Mouse (Mus musculus): ENCODE data around the gene Calcb. TPM values are rescaled to one million over a fixed set of nuclear protein-coding genes. Genes with fewer than 3 reads are reported as not detected.

Gene Calcb
- polyA plus RNA-seq, 1 experiment from 2014 or later, result not detected

- H3K4me3 ChIP-seq (ENCODE audit: low read depth, low read length), result no peak overlapping the region
- no peak overlapping the region for H3K4me2 ChIP-seq (ENCODE audit: low read length)
- H3K27me3 ChIP-seq (replicated peaks; ENCODE audit: control insufficient read depth, insufficient read depth, low read length), result no peaks in the 10 kb centered on the region
- ATAC-seq, result no peak
- no peak overlapping the region for H3K27ac ChIP-seq (ENCODE audit: low read depth, low read length)
- no peak for DNase-seq (ENCODE audit: low spot score)
- H3K9me3 ChIP-seq (replicated peaks; ENCODE audit: control insufficient read depth, low read length), result no peaks in the 10 kb centered on the region
- H3K36me3 ChIP-seq (ENCODE audit: control insufficient read depth, insufficient read depth, low read length), result no peaks in the 10 kb centered on the region
- no peak overlapping the region for H3K9ac ChIP-seq (ENCODE audit: low read length)
- 91% methylated on average over 3 of the region's 3 CpGs for WGBS
- H3K4me1 ChIP-seq (ENCODE audit: control insufficient read depth, insufficient read depth, low read length), result no peaks in the 10 kb centered on the region
These were observed 48.1 kb downstream of the Calcb start for GRCm38 (mm10) chr7:114766523-114766922.

- no peaks in the 10 kb centered on the region for H3K9me3 ChIP-seq (replicated peaks; ENCODE audit: control insufficient read depth, low read length)
- no peak for ATAC-seq
- no peak overlapping the region for H3K27ac ChIP-seq (ENCODE audit: low read depth, low read length)
- no peaks in the 10 kb centered on the region for H3K4me1 ChIP-seq (ENCODE audit: control insufficient read depth, insufficient read depth, low read length)
- no peak overlapping the region for H3K9ac ChIP-seq (ENCODE audit: low read length)
- no peak overlapping the region for H3K4me2 ChIP-seq (ENCODE audit: low read length)
- no peak overlapping the region for H3K4me3 ChIP-seq (ENCODE audit: low read depth, low read length)
- 93% methylated on average over 5 of the region's 5 CpGs for WGBS
- no peaks in the 10 kb centered on the region for H3K27me3 ChIP-seq (replicated peaks; ENCODE audit: control insufficient read depth, insufficient read depth, low read length)
- H3K36me3 ChIP-seq (ENCODE audit: control insufficient read depth, insufficient read depth, low read length), result no peaks in the 10 kb centered on the region
- DNase-seq (ENCODE audit: low spot score), result no peak
These were observed 50.1 kb downstream of the Calcb start for GRCm38 (mm10) chr7:114768516-114768915.

- WGBS, result 92% methylated on average over 4 of the region's 4 CpGs
- no peaks in the 10 kb centered on the region for H3K4me1 ChIP-seq (ENCODE audit: control insufficient read depth, insufficient read depth, low read length)
- no peak for ATAC-seq
These were observed 50.6 kb downstream of the Calcb start for GRCm38 (mm10) chr7:114769041-114769440.

GRCm38 (mm10) chr7:114770586-114770985 lies 52.1 kb downstream of the Calcb start:
- Histone ChIP-seq H3K4me1 (ENCODE audit: control insufficient read depth, insufficient read depth, low read length) (no peaks in the 10 kb centered on the region), H3K4me2 (ENCODE audit: low read length) (no peak overlapping the region), H3K9me3 (replicated peaks; ENCODE audit: control insufficient read depth, low read length) (no peaks in the 10 kb centered on the region), H3K4me3 (ENCODE audit: low read depth, low read length) (no peak overlapping the region), H3K27me3 (replicated peaks; ENCODE audit: control insufficient read depth, insufficient read depth, low read length) (no peaks in the 10 kb centered on the region), H3K27ac (ENCODE audit: low read depth, low read length) (no peak overlapping the region), H3K9ac (ENCODE audit: low read length) (no peak overlapping the region), H3K36me3 (ENCODE audit: control insufficient read depth, insufficient read depth, low read length) (no peaks in the 10 kb centered on the region)
- no peak for ATAC-seq
- WGBS, result 89% methylated on average over 3 of the region's 3 CpGs
- no peak for DNase-seq (ENCODE audit: low spot score)

More at GRCm38 (mm10) chr7:114769041-114769440, 50.6 kb downstream of the Calcb start:
- Histone ChIP-seq H3K9ac (ENCODE audit: low read length) (no peak overlapping the region), H3K27ac (ENCODE audit: low read depth, low read length) (no peak overlapping the region), H3K4me3 (ENCODE audit: low read depth, low read length) (no peak overlapping the region), H3K9me3 (replicated peaks; ENCODE audit: control insufficient read depth, low read length) (no peaks in the 10 kb centered on the region), H3K27me3 (replicated peaks; ENCODE audit: control insufficient read depth, insufficient read depth, low read length) (no peaks in the 10 kb centered on the region), H3K4me2 (ENCODE audit: low read length) (no peak overlapping the region), H3K36me3 (ENCODE audit: control insufficient read depth, insufficient read depth, low read length) (no peaks in the 10 kb centered on the region)
- no peak for DNase-seq (ENCODE audit: low spot score)

GRCm38 (mm10) chr7:114771801-114772200 lies 53.4 kb downstream of the Calcb start:
- no peaks in the 10 kb centered on the region for H3K36me3 ChIP-seq (ENCODE audit: control insufficient read depth, insufficient read depth, low read length)
- ATAC-seq (no peak), DNase-seq (ENCODE audit: low spot score) (no peak)
- H3K27ac ChIP-seq (ENCODE audit: low read depth, low read length), result no peak overlapping the region
- H3K9me3 ChIP-seq (replicated peaks; ENCODE audit: control insufficient read depth, low read length), result no peaks in the 10 kb centered on the region
- H3K4me2 ChIP-seq (ENCODE audit: low read length), result no peak overlapping the region
- WGBS, result 84% methylated on average over 7 of the region's 7 CpGs
- no peak overlapping the region for H3K4me3 ChIP-seq (ENCODE audit: low read depth, low read length)
- H3K27me3 ChIP-seq (replicated peaks; ENCODE audit: control insufficient read depth, insufficient read depth, low read length), result no peaks in the 10 kb centered on the region
- no peaks in the 10 kb centered on the region for H3K4me1 ChIP-seq (ENCODE audit: control insufficient read depth, insufficient read depth, low read length)
- no peak overlapping the region for H3K9ac ChIP-seq (ENCODE audit: low read length)

Other genes starting within 250 kb of the Calcb start
- gene Cyp2r1, start 155.7 kb upstream of the Calcb start, polyA plus RNA-seq (2014; fragmentation: Nextera tagmentation; extraction: Ambion mirVana), result 0.89 and 1.5 TPM in 2 replicates
- gene Calca, start 82.3 kb upstream of the Calcb start, polyA plus RNA-seq (2014; fragmentation: Nextera tagmentation; extraction: Ambion mirVana), result 1.2 and 2.6 TPM in 2 replicates
- 1.0 and 1.9 TPM in 2 replicates for gene Insc, start 25.1 kb downstream of the Calcb start, polyA plus RNA-seq (2014; fragmentation: Nextera tagmentation; extraction: Ambion mirVana)